Mouse (Mus musculus) neural tube, embryonic 10.5 days (tissue): ENCODE data around the gene Cfap57.
"Not testable (repeated sequence)": the region's sequence is repeated elsewhere in the genome, so short reads cannot be mapped to it uniquely, and the experiment has no call there.

ENCODE experiments used
- DNase-seq: peaks from one replicate; pipeline ENCODE4 v3.0.0-alpha.2; 2017; ENCODE audit warnings: low spot score; ENCODE audit errors: extremely low spot score

The Cfap57 gene

DNA sequence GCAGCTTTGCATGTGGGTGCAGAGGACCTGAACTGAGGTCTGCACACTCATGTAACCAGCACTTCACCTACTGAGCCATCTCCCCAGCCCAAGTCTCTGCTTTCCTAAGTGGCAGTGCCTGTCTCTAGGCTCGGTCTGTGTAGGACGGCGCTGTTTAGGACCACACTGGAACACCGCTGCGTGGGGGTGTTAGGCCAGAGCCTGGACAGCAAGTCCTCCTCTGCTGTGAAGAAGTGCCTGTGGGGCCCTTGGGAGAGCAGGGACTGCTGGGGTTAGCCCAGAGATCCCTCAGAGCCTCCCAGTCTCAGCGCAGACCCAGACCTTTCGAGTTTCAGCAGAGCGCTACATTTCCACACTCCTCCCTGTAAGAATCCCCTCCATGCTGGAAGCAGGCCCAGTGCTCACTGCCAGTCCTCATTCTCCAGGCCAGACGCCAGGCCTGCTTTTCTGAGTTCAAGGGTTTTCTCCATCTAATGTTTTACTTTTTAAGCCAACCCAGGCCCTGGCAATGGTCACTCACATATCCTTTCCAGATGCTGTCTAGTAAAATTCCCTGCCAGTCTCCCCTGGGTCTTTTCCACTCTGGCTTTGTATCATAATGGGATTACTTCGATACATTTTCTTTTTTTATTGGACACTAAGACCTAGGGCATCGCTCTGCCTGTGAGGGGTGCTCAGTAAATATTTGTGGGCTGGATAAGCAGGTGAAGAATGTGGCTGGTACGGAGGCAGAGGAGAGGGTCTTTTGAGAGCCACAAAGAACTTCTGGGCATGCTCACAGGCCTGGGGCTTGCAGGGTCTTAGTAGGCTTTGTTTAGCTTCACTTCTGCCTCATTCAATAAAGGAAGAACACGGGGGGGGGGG lies 56.3 kb downstream of the Cfap57 start:
- no peak for DNase-seq

DNA sequence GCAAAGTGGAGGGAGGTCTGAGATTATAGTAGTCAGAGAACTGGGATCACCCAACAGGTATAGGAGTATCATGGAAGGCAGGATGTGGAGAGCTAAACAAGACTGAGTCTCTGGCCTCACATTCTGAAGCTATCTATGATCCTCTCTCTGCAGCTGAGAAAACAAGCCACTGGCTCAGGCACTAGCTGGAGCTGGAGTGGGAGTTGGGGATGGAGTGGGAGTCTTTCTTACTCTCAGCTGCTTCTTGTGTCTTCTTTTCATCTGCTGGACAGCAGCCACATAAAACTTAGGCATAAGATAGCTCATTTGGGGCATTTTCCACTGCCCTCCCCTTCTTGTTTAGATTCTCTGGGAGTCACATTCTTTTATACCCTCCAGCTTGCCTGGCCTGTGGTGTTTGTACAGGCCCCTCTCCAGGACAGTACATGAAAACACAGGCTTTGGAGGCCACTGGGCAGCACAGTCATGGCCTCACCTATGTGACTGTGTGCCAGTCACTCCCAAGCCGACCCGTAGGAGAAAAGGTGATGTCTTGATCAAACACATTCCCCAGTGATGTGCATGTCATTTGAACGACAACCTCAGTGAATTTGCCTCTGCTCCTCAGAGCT lies 67.4 kb downstream of the Cfap57 start:
- no peak for DNase-seq

DNA sequence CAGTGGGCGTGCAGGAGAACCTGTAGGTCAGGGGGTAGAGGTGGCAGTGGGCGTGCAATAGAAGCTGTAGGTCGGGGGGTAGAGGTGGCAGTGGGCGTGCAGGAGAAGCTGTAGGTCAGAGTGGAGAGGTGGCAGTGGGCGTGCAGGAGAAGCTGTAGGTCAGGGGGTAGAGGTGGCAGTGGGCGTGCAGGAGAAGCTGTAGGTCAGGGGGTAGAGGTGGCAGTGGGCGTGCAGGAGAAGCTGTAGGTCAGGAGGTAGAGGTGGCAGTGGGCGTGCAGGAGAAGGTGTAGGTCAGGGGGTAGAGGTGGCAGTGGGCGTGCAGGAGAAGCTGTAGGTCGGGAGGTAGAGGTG lies 72.5 kb downstream of the Cfap57 start:
- peak; percentile 64 for DNase-seq

DNA sequence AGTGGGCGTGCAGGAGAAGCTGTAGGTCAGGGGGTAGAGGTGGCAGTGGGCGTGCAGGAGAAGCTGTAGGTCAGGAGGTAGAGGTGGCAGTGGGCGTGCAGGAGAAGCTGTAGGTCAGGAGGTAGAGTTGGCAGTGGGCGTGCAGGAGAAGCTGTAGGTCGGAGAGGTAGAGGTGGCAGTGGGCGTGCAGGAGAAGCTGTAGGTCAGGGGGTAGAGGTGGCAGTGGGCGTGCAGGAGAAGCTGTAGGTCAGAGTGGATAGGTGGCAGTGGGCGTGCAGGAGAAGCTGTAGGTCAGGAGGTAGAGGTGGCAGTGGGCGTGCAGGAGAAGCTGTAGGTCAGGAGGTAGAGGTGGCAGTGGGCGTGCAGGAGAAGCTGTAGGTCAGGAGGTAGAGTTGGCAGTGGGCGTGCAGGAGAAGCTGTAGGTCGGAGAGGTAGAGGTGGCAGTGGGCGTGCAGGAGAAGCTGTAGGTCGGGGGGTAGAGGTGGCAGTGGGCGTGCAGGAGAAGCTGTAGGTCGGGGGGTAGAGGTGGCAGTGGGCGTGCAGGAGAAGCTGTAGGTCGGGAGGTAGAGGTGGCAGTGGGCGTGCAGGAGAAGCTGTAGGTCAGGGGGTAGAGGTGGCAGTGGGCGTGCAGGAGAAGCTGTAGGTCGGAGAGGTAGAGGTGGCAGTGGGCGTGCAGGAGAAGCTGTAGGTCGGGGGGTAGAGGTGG lies 73.0 kb downstream of the Cfap57 start:
- DNase-seq, result not testable (repeated sequence)

DNA sequence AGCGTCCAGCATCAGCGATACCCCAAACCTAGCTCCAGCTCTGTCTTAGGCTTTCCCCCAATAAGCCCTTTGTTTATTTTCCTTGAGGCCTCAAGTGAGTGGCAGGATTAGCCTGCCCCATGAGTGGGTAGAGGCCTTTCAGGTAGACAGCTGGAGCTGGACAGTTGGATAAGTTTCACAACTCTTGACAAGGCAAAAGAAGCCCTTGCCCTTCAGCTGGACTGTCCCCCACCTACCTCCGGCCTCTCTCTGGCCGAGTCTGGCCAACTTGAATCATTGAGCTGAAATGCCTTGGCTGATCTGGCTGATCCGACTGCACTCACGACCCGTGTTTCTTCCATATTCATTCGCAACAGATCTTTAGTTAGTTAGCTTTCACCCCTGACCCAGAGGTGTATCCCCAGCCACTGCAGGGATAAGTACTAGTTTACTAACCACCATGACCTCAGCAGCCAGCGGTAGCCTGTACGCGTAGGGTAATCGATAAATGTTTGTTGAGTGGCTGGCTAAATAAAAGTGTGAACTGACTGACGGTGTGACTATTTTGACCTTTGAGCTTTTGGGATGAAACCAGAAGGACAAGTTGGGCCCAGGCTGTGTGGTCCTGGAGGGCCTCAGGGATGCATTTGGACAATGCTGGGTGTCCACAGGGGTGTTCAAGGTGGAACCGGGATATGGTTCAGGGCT lies 76.0 kb downstream of the Cfap57 start:
- no peak for DNase-seq

DNA sequence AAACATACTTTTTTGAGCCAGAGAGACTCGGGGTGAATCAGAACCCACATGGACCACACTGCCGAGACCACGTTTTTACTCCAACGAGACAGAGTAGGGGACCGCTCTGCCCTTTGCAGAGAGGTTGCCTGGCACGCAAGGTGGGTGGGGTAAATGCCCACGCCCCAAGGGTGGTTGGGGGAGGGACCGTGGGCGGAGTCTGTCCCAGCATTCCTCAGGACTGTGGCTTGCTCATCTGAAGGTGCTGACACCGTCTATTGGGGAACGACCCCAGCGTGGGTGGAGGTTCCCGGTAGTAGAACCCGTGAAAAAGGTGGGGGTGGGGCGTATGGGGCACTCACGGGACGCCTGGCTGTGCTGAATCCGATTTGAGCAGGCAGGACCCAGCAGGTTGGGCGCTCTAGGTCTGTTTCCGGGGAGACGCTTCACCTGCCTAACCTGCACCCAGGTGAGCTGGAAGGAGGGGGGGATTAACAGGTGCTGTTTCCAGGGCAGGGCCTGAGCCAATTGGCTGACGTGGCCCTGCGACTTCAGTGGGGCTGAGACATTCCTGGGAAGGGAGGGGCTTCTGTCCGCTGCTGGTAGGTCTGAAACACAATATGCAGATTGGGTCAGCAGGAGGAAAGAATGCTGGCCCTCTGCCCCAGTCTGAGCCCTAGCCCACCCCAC lies 76.9 kb downstream of the Cfap57 start, which contains the start of gene Tmem125:
Gene Tmem125, minus strand, starts transcription at position 453 of the 669 bp plus-strand sequence.
- DNase-seq, result peak; percentile 27

DNA sequence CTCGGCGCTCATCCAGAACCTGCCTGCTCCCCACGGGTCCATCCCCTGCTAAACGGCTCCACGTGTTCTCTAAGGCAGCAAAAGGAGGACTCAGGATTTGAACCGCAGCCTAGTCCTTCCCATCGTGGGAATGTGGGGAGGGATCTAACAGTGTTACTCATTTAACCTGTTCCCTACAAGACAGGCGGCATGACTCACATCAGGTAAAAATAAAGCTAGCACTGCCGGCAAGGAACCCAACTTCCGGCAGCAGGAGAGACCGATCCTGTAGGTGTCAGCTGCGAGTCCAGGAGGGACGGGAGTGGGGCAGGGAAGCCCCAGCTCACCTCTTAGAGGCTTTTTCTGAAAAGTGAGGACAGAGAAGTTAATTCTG lies 77.4 kb downstream of the Cfap57 start:
- DNase-seq, result no peak

DNA sequence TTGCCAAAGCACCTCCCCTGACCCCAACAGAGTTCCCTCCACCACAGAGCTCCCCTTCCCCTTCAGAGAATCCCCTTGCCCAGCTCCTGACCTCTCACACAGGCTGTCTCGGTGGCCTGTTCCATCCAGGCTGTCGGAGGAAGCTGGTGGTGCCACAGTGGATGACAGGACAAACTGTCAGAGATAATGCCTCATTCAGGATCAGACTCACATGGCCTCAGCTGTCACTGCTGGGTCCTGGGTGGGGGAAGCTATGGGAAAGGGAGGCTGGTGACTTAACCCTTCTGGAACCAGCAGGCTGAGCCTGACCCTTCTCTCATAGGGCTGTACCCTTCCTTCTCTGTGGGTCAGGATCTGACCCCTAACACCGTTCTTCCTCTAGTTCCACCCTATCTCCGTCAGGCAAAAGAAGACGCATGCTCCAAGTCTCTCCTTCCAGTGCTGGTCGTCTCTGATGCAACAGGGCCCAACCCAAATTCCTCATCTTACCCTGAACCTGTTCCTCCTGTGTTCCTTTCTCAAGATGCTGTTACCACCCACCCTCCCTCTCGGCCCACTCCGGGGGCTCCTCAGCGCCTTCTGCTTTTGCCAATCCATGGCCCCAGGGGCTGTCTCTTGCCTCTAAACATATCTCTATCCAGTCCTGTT lies 77.9 kb downstream of the Cfap57 start:
- no peak for DNase-seq

DNA sequence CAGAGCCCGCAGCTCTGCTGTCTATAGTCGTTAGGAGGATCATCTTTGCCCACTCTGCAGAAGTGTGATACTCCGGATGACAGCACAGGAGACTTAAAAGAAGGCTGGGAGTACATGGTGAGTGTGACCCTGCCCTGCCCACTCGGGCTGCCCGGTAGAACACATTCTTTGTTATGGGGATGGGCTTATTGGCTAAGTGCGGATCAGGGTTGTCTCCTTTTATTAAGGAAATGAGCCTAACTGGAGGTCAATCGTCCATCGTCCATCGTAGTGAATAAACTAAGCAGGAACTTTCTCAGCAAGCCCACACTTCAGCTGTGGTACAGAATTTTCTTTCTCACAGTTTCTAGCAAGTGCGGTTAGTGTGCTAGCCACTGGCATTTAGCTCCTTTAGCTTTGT lies 80.7 kb downstream of the Cfap57 start:
- no peak for DNase-seq

DNA sequence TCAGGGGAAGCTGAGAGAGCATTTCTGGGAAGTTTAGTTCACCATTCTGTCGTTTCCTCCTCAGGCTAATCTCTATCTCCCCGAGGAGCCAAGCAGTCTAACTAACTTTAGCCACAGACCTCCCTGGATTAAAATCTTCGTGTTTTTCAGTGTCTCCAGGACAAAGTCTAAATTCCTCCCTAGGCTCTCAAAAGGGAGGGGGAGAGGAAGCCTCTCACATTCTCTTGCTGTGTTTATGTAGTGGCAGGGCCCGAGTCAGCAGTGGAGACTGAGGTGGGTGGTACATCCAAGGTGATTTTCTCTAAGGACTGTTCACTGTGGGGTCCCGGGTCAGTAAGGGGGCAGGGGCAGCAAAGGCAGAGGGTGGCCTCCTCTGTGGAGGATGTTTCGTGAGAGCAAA lies 82.8 kb downstream of the Cfap57 start:
- no peak for DNase-seq

DNA sequence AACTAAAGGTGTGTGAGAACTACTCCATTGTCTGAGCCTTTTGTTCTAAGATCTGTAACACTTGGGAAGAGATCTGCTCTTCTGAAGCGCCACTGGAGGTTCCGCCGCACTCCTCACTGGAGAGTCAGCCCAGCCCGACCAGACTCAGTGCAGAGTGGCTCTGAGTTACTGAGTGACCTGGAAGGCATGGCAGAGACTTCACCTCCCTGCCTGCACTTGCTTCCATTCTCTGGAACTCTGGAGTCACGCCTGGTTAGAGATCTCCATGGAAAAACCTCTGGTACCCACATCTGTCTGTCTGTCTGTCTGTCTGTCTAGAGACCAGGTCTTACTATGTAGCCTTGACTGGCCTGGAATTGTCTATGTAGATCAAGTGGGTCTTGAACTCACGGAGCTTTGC lies 85.0 kb downstream of the Cfap57 start:
- DNase-seq, result no peak

DNA sequence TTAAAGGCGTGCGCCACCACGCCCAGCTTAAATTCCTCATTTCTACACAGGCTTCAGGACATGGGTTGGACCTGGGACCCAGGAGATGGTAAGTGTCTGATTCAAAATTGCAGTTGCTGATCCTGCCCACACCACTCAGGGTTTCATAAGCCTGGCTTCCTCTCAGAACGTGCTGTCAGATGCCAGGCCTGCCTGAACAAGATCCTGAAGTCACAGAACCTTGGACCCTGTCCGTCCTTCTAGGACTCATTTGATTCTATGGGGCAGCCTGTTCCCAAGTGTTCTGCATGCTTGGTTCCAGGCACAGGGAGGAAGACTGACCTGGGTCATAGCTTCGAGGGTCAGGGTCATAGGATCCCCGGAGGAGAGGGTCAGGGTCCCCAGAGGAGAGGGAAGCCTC lies 87.0 kb downstream of the Cfap57 start:
- no peak for DNase-seq

DNA sequence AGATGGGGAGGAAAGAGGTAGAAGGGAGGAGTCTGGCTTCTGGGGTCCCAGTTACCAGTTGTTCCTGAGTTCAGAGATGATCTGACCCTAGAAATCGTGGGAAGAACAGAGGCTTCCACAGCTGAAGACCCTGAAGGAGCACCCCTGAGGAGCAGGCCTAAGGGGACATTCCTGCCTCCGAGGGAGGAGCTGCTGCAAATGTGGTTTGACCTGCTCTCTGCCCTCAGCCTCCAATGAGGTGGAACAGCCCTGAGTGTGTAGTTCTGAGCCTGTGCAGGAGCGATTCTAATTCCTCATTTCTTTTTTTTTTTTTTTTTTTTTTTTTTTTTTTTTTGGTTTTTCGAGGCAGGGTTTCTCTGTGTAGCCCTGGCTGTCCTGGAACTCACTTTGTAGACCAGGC lies 87.4 kb downstream of the Cfap57 start:
- DNase-seq, result no peak

DNA sequence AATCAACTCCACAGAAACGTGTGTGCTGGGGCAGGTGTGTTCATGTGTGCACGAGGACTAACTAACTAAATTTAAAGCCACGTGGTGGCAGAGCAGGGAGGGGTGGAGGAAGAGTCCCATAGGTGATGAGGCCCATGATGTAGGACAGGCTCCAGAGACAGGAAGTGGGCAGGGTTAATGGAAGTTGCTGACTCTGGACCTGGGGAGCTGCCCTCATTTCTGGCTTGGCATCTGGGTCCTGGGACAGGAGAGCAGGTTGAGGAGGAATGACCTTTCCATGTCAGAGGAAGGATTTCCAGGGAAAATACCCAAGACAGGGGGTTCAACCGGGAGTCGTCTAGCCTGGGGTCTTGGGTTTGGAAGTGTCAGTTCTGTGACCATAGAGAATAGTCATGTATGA lies 87.9 kb downstream of the Cfap57 start:
- no peak for DNase-seq

DNA sequence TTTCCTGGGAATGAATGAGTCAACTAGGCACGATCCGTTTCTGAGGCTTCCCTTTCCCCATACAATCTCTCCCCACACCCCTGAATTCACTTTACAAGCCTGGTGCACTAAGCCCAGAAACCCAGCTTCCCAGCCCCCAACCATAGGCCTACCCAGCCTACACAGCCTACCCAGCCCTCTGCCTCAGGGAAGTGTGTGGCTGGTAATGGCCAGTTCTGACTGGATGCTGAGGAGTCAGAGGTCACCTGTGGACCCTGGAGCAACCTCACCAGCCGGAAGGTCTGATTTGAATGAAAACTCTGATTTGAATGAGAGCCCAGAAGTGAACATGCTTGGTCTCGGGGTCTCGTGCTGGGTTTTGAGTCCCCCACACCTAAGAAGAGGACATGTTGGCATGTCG lies 92.9 kb downstream of the Cfap57 start:
- no peak for DNase-seq

DNA sequence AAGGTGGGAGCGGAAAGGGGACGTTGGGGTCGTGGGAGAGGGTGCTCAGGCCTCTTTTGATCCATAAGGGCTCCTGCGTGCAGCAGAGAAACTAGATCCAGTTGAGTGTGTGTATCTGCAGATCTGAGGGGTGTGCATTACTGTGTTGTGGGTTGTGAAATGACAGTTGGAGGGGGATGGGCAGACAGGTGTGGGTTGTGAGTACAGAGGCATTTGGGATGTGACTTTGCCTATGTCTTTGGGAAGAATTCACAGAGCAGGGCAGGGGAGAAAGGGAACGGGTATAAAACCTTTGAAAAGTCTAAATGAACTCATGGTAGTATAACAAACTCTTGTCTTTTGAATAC lies 93.3 kb downstream of the Cfap57 start:
- DNase-seq, result no peak

DNA sequence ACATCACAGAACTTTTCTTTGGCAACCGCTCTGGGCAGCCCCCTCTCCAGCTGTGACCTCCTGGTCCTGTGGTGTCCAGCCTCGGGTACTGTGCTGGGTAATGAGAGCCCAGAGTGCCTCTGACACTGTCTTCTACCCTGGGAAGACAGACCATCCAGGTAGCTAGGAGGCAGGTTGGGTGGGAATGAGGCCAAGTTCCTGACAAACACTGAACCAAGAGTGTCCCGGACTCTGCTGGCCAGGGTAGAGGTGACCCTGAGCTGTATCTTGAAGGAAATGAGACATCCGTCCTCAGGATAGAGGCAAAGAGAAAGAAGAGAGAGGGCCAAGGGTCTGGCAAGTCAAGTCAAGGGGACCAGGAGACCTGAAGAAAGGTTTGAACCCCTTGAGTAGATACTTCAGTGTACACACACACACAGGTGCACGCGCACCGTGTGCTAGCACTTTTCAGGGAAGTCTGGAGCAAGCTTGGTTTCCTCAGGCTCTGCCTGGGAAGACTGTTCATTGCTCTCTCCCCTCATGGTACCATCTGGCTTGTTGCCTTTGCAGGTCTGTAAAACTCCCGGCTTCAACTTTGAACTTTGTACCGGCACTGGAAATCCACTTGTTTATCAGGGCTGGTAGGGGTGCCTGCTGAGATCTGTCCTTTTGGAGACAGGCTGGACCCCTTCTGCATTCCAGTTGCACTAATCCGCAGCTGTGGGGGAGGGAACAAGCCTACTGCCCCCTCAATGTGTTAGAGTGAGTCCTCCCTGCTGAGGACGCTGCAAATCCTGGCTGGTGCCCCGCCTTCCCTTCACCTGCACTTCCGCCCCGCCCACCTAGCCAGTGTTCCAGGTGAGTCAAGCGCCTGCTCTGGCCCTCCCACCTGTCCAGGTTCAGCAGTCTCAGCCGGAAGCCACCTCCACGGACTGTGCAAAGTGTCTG lies 93.9 kb downstream of the Cfap57 start, which contains the start of gene 2610528J11Rik:
Gene 2610528J11Rik, plus strand, starts transcription at position 592 of the 927 bp plus-strand sequence.
- no peak for DNase-seq

DNA sequence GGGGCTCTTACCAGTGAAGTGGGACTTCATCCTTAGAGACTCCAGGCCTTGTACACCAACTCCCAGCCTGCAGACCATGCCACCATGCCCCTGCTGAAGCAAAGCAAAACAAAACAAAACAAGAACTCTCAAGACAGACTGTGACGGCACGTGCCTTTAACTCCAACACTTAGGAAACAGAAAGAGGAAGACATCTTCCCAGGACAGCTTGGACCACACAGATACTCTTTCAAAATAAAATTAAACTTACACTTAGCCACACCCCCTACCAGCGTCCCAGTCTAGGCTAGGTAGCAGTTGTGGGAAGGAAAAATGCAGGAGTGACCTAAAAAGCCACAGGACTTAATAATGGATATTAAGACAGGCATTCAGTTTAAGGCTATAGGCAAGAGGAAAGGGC lies 94.8 kb downstream of the Cfap57 start:
- DNase-seq, result no peak

DNA sequence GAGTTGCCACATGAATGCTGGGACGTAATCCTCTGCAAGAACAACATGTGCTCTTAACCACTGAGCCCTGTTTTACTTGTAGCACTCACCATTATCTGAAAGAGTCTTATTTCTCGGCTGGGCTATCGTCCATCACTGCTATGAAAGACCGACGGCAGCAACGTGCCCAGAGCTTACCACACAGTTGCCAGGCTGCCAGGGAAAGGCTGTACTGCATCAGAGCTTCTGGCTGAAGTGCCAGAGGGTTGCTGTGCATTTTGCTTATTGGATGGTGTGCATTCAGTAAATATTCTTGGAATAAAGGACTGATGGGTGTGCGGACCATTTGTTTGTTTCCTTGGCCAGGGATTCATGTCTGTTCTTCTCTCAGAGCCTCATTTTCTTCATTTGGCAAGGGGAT lies 96.6 kb downstream of the Cfap57 start:
- no peak for DNase-seq

DNA sequence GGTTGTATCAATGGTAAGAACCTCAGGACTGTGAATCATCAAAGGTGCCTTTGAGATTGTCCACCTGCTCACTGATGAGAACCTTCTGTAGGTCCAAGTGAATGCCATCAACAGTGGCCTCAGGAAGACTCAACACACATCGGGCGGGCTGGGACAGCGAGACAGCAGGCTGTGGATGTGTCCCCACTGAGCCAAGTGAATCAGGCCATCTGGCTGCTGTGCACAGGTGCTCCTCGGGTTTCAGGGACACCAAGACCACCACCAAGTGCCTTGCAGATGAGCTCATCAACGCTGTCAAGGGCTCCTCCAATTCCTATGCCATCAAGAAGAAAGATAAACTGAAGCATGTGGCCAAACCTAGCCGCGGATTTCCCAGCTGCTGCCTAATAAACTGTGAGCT lies 98.3 kb downstream of the Cfap57 start:
- no peak for DNase-seq
